Mouse (Mus musculus) neural tube, embryonic 14.5 days (tissue): Measurements from ENCODE around the gene Kctd5. TPM values are rescaled to one million over a fixed set of nuclear protein-coding genes. Genes with fewer than 3 reads are reported as not detected.

ENCODE experiments used
- ATAC-seq: fragments of 200-750 bp; cut with Nextera tagmentation; 2 replicates; pipeline ENCODE4 v1.8.0; 2017; ENCODE audit warnings: low read depth, mild to moderate bottlenecking, moderate TSS enrichment, moderate library complexity
- H3K27ac ChIP-seq: fragments of 300-500 bp; sonication (generic); 2 replicates; pipeline ENCODE4 v1.5.1; 2014; ENCODE audit warnings: low read depth, mild to moderate bottlenecking, control low read depth, low read length, moderate library complexity, mixed read lengths
- H3K27me3 ChIP-seq: fragments of 300-500 bp; sonication (generic); 2 replicates; pipeline ENCODE4 v1.6.1; 2014; ENCODE audit warnings: low read length; ENCODE audit not compliant: control insufficient read depth, insufficient read depth
- H3K36me3 ChIP-seq: fragments of 300-500 bp; sonication (generic); 2 replicates; pipeline ENCODE4 v1.6.1; 2014; ENCODE audit warnings: low read length, mixed read lengths; ENCODE audit not compliant: control insufficient read depth, insufficient read depth
- H3K4me1 ChIP-seq: fragments of 300-500 bp; sonication (generic); 2 replicates; pipeline ENCODE4 v1.6.1; 2014; ENCODE audit warnings: low read length; ENCODE audit not compliant: control insufficient read depth, insufficient read depth
- H3K4me2 ChIP-seq: fragments of 300-500 bp; sonication (generic); 2 replicates; pipeline ENCODE4 v1.6.1; 2014; ENCODE audit warnings: mild to moderate bottlenecking, low read depth, low read length, control low read depth
- H3K4me3 ChIP-seq: fragments of 300-500 bp; sonication (generic); 2 replicates; pipeline ENCODE4 v1.5.1; 2014; ENCODE audit warnings: low read depth, low read length, control low read depth, mixed read lengths
- H3K9ac ChIP-seq: fragments of 300-500 bp; sonication (generic); replicated peaks from 2 replicates; pipeline ENCODE4 v1.6.1; 2014; ENCODE audit warnings: low read depth, mild to moderate bottlenecking, control low read depth, low read length, mixed read lengths
- H3K9me3 ChIP-seq: fragments of 300-500 bp; sonication (generic); 2 replicates; pipeline ENCODE4 v1.6.1; 2016; ENCODE audit warnings: low read length; ENCODE audit not compliant: control insufficient read depth
- WGBS: fragments of 180-500 bp; shearing (Covaris S2); extraction: QIAGEN DNeasy Blood & Tissue Kit; methylation state at CpG from one replicate; pipeline ENCODE4 v1.1.7; 2014; 5-methylcytosine and 5-hydroxymethylcytosine counted together
- microRNA-seq: library from miRNA; unstranded; fragments of <30 nt; microRNA quantifications from one replicate; pipeline ENCODE4, GENCODE M21; 2016
- polyA plus RNA-seq: library from polyadenylated mRNA; unstranded; fragments of >200 nt; fragmentation: Nextera tagmentation; extraction: Ambion mirVana; gene quantifications from 2 replicates; pipeline ENCODE4 v1.2.1, GENCODE M21; 2014

Kctd5 gene
- polyA plus RNA-seq, 1 experiment from 2014 or later: 70.3 TPM

- H3K4me3 ChIP-seq: no peak overlapping the region
- no peak overlapping the region for H3K9ac ChIP-seq
- H3K27me3 ChIP-seq: no peaks in the 10 kb centered on the region
- no peak overlapping the region for H3K27ac ChIP-seq
- no peaks in the 10 kb centered on the region for H3K36me3 ChIP-seq
- WGBS: 94% methylated on average over 3 of the region's 3 CpGs
- ATAC-seq: no peak
- H3K9me3 ChIP-seq: no peaks in the 10 kb centered on the region
- H3K4me1 ChIP-seq: no peaks in the 10 kb centered on the region
- H3K4me2 ChIP-seq: no peak overlapping the region
Observed at GRCm38 (mm10) chr17:24005049-24005448, 68.2 kb downstream of the Kctd5 start.

DNA sequence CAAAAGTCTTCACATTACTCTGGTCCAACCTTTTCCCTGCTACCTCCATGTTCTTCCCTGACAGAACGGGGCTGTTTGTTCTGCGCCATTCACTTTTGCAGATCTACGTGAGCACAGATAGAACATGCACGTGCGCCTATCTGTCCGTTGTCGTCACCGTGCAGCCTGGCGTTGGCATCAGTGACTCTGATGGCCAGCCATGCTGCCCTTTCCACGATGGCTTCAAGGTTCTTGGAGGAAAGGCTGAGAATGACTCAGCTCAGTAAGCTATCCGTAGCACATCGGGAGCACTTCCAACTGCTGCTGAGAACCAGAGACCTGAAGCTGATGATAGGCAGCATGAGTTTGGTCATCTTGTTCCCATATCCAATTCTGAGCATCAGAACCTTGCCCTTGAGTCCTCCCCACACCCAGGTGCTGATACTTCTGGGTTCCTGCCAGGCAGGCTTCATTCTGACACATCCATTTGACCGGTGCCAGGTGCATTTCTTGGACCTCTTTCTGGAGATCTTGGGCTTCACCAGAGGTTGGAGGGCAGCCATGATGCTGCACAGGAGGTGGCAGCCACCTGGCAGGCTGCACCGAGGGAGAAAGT, 69.1 kb downstream of the Kctd5 start:
- Histone ChIP-seq H3K36me3 (no peaks in the 10 kb centered on the region), H3K9me3 (no peaks in the 10 kb centered on the region), H3K4me2 (no peak overlapping the region), H3K9ac (no peak overlapping the region), H3K4me1 (no peaks in the 10 kb centered on the region), H3K27me3 (no peaks in the 10 kb centered on the region), H3K27ac (no peak overlapping the region), H3K4me3 (no peak overlapping the region)
- 93% methylated on average over 14 of the region's 14 CpGs for WGBS
- no peak for ATAC-seq

DNA sequence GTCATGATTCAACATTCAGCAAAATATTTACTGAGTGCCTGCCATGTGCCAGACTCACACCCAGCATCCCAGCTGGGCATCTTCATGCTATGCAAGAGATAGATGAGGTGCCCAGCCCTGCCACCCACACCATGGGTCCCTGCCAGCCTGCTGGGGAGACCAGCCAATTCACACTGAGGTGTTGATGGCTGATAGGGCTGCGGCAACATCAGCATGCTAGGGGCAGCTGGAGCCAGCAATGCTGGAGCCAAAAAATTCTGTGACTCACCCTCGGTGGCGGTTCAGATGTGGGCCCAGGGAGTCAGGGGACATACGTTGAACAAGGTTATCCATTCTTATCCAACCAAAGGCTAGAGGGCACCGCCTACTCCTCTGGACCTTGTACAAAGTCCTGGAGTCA, 72.9 kb downstream of the Kctd5 start:
- WGBS: 84% methylated on average over 5 of the region's 5 CpGs
- H3K9ac ChIP-seq: no peak overlapping the region
- ATAC-seq: no peak

DNA sequence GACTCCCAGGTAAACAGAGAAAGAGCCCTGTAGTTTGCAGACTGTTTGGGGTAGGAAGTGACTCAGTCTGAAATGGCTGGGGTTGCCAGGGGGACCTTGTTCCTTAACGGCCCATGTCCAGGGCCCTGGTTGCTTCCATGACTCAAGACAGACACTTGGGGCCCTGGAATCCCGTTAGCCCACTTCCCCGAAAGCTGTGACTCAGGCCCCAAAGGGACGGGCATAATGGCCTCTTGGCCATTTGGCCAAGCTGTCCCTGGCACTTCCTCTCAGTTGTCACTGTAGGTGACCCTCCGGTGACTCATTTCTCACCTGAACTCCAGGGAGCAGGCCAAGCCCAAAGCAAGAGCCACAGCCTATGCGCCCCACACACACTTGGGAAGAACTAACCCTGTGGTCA, 74.9 kb downstream of the Kctd5 start:
- H3K9ac ChIP-seq: no peak overlapping the region
- no peak for ATAC-seq
- H3K4me2 ChIP-seq: no peak overlapping the region
- H3K9me3 ChIP-seq: no peaks in the 10 kb centered on the region
- peaks cover 4% of the 10 kb centered on the region; the same call in 1 of the 2 replicates for H3K4me1 ChIP-seq
- WGBS: 70% methylated on average over 6 of the region's 6 CpGs
- H3K36me3 ChIP-seq: no peaks in the 10 kb centered on the region
- H3K27me3 ChIP-seq: no peaks in the 10 kb centered on the region
- no peak overlapping the region for H3K27ac ChIP-seq
- H3K4me3 ChIP-seq: no peak overlapping the region

More for the DNA sequence above, 72.9 kb downstream of the Kctd5 start:
- no peak overlapping the region for H3K4me2 ChIP-seq
- H3K36me3 ChIP-seq: no peaks in the 10 kb centered on the region
- no peaks in the 10 kb centered on the region for H3K9me3 ChIP-seq
- H3K4me3 ChIP-seq: no peak overlapping the region
- H3K27me3 ChIP-seq: no peaks in the 10 kb centered on the region
- H3K27ac ChIP-seq: no peak overlapping the region
- no peaks in the 10 kb centered on the region for H3K4me1 ChIP-seq

GRCm38 (mm10) chr17:23997901-23998300, 75.4 kb downstream of the Kctd5 start, which contains the start of gene Prss22:
Gene Prss22, minus strand, starts transcription at chr17:23998100.
- no peak within 1 kb of the TSS for H3K4me3 ChIP-seq
- ATAC-seq: no peak
- 77% methylated on average over 2 of the region's 2 CpGs for WGBS
- H3K4me2 ChIP-seq: no peak within 1 kb of the TSS
- H3K9ac ChIP-seq: no peak within 1 kb of the TSS
- H3K9me3 ChIP-seq: no peaks in the 10 kb centered on the region
- H3K27ac ChIP-seq: no peak within 1 kb of the TSS
- peaks cover 4% of the 10 kb centered on the region; the same call in 1 of the 2 replicates for H3K4me1 ChIP-seq
- H3K36me3 ChIP-seq: no peaks in the 10 kb centered on the region
- H3K27me3 ChIP-seq: no peaks in the 10 kb centered on the region

Small RNA genes lying within 50 kb of the gene (microRNA-seq; reads per million reads assigned to microRNA genes)
- gene Gm27700: not detected

Other genes starting within 250 kb of the Kctd5 start
- 1,182 and 1,322 TPM in 2 replicates for gene Elob, start 244.3 kb downstream of the Kctd5 start, polyA plus RNA-seq
- gene Prss33, start 237.4 kb downstream of the Kctd5 start, polyA plus RNA-seq: not detected in 2 replicates
- not detected in 2 replicates for gene Prss32, start 229.6 kb downstream of the Kctd5 start, polyA plus RNA-seq
- gene Prss41, start 229.3 kb downstream of the Kctd5 start, polyA plus RNA-seq: 0.68 and 0.96 TPM in 2 replicates
- not detected in 2 replicates for gene Prss21, start 205.4 kb downstream of the Kctd5 start, polyA plus RNA-seq
- not detected in 2 replicates for gene Dcpp1, start 192.6 kb downstream of the Kctd5 start, polyA plus RNA-seq
- not detected in 2 replicates for gene Dcpp2, start 192.6 kb downstream of the Kctd5 start, polyA plus RNA-seq
- gene Dcpp3, start 156.0 kb downstream of the Kctd5 start, polyA plus RNA-seq: not detected in 2 replicates
- not detected in 2 replicates for gene Sbp, start 131.8 kb downstream of the Kctd5 start, polyA plus RNA-seq
- gene Sbpl, start 118.2 kb downstream of the Kctd5 start, polyA plus RNA-seq: not detected in 2 replicates
- 0.31 TPM in 1 of 2 replicates, not detected in the other for gene Prss30, start 92.9 kb downstream of the Kctd5 start, polyA plus RNA-seq
- not detected in 2 replicates for gene Prss22, start 75.4 kb downstream of the Kctd5 start, polyA plus RNA-seq
- gene Prss27, start 35.3 kb downstream of the Kctd5 start, polyA plus RNA-seq: 0.16 and 0.21 TPM in 2 replicates
- gene Pdpk1, start 77.4 kb upstream of the Kctd5 start, polyA plus RNA-seq: 80.5 and 83.9 TPM in 2 replicates
- gene Amdhd2, start 90.3 kb upstream of the Kctd5 start, polyA plus RNA-seq: 28.8 and 31.6 TPM in 2 replicates
- 1,444 and 1,794 TPM in 2 replicates for gene Atp6v0c, start 96.2 kb upstream of the Kctd5 start, polyA plus RNA-seq
- 29.2 and 34.7 TPM in 2 replicates for gene Tbc1d24, start 132.1 kb upstream of the Kctd5 start, polyA plus RNA-seq
- 5.0 and 5.3 TPM in 2 replicates for gene Ntn3, start 136.0 kb upstream of the Kctd5 start, polyA plus RNA-seq
- 10.0 and 11.2 TPM in 2 replicates for gene Tedc2, start 147.4 kb upstream of the Kctd5 start, polyA plus RNA-seq
- 7.0 and 11.1 TPM in 2 replicates for gene Ccnf, start 178.0 kb upstream of the Kctd5 start, polyA plus RNA-seq